Mouse (Mus musculus) liver, embryonic 14.5 days (tissue): ENCODE data around the gene Nt5dc2. TPM values are rescaled to one million over a fixed set of nuclear protein-coding genes. Genes with fewer than 3 reads are reported as not detected.

Source experiments
- ATAC-seq: fragments of 200-750 bp; cut with Nextera tagmentation; 2 replicates; pipeline ENCODE4 v1.8.0; 2017; ENCODE audit warnings: moderate number of reproducible peaks, mild to moderate bottlenecking, moderate library complexity; ENCODE audit not compliant: insufficient read depth
- DNase-seq, 3 experiments: peaks; one replicate each; pipeline ENCODE4 v3.0.0-alpha.2; 2012 to 2013; ENCODE audit warnings: low read depth in 3 of 3, low spot score in 3 of 3
- H3K27ac ChIP-seq: fragments of 300-500 bp; sonication (generic); 2 replicates; pipeline ENCODE4 v1.5.1; 2014; ENCODE audit warnings: moderate library complexity, mild to moderate bottlenecking, control low read depth, inconsistent platforms
- H3K27me3 ChIP-seq: fragments of 300-500 bp; sonication (generic); 2 replicates; pipeline ENCODE4 v1.6.1; 2014; ENCODE audit warnings: mild to moderate bottlenecking, low read length, moderate library complexity; ENCODE audit not compliant: control insufficient read depth, insufficient read depth
- H3K36me3 ChIP-seq: fragments of 300-500 bp; sonication (generic); replicated peaks from 2 replicates; pipeline ENCODE4 v1.6.1; 2014; ENCODE audit warnings: low read depth; ENCODE audit not compliant: control insufficient read depth, insufficient read depth
- H3K4me1 ChIP-seq, 2 experiments: fragments of 200-500 bp in 1 of 2; fragments of 300-500 bp in 1 of 2; sonication (generic) in 1 of 2; replicated peaks; 2 replicates each; pipeline ENCODE4 v1.6.1; 2012 to 2014; ENCODE audit warnings: antibody characterized with exemption in 1 of 2, inconsistent platforms in 1 of 2, low read length in 1 of 2; ENCODE audit not compliant: control insufficient read depth in 2 of 2, insufficient read depth in 2 of 2
- H3K4me2 ChIP-seq: fragments of 300-500 bp; sonication (generic); 2 replicates; pipeline ENCODE4 v1.6.1; 2014; ENCODE audit warnings: low read depth, mild to moderate bottlenecking, control low read depth, moderate library complexity
- H3K4me3 ChIP-seq, 2 experiments: fragments of 200-500 bp in 1 of 2; fragments of 300-500 bp in 1 of 2; sonication (generic) in 1 of 2; 2 replicates each; pipeline ENCODE4 v1.5.1; 2012 to 2014; ENCODE audit warnings: low read depth in 2 of 2, low read length in 2 of 2, mild to moderate bottlenecking in 2 of 2, control low read depth in 1 of 2, inconsistent platforms in 1 of 2, moderate library complexity in 1 of 2; ENCODE audit not compliant: insufficient read depth in 1 of 2
- H3K9ac ChIP-seq: fragments of 300-500 bp; sonication (generic); replicated peaks from 2 replicates; pipeline ENCODE4 v1.6.1; 2014; ENCODE audit warnings: mild to moderate bottlenecking, control low read depth, moderate library complexity
- H3K9me3 ChIP-seq: fragments of 300-500 bp; sonication (generic); 2 replicates; pipeline ENCODE4 v1.6.1; 2016; ENCODE audit warnings: low read length, mixed read lengths; ENCODE audit not compliant: control insufficient read depth
- CTCF ChIP-seq: IDR thresholded peaks from 2 replicates; pipeline ENCODE4 v1.5.1; 2016; ENCODE audit warnings: antibody characterized with exemption, low read depth, control low read depth
- EP300 ChIP-seq: IDR thresholded peaks from 2 replicates; pipeline ENCODE4 v1.6.1; 2016; ENCODE audit warnings: antibody characterized with exemption, low read depth
- WGBS: fragments of 180-500 bp; shearing (Covaris S2); extraction: QIAGEN DNeasy Blood & Tissue Kit; methylation state at CpG from one replicate; pipeline ENCODE4 v1.1.7; 2014; ENCODE audit not compliant: insufficient replicate concordance; 5-methylcytosine and 5-hydroxymethylcytosine counted together
- polyA plus RNA-seq, 2 experiments: library from polyadenylated mRNA; depleted of rRNA in 1 of 2; stranded (reverse) in 1 of 2; unstranded in 1 of 2; fragments of >200 nt; fragmentation: Nextera tagmentation in 1 of 2; extraction: Ambion mirVana in 1 of 2; gene quantifications; 2 replicates each; pipeline versions ENCODE4 v1.2.1 to v1.2.3; 2012 to 2014

Nt5dc2 gene
- polyA plus RNA-seq, 2 experiments = 146 to 161 TPM

DNA sequence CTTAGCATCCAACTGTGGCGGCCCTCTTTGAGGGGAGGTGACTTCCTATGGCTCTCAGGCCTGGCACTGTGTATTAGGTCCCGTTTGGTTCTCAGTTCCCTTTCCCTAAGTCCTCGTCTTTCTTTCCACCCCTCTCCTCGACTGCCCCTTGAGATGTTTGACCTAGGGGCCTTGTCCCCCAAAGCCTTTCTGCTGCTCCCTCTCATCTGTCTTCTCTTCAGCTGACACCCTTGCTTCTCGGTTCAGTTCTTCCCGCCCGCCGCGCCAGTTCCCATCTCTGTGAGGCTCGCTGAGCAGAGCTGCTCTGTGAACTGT, 6.4 kb downstream of the Nt5dc2 start:
- no peak overlapping the region for H3K27ac ChIP-seq
- peaks cover 37% of the 10 kb centered on the region for H3K36me3 ChIP-seq
- H3K9ac ChIP-seq = no peak overlapping the region
- H3K4me1 ChIP-seq = peaks cover 9 to 13% of the 10 kb centered on the region in 2 experiments
- no peak overlapping the region for H3K4me2 ChIP-seq
- no peak for ATAC-seq
- TF ChIP-seq EP300 (no peak), CTCF (no peak)
- H3K9me3 ChIP-seq = no peaks in the 10 kb centered on the region
- H3K27me3 ChIP-seq = no peaks in the 10 kb centered on the region
- 78% methylated on average over 10 of the region's 10 CpGs for WGBS
- no peak for DNase-seq
- H3K4me3 ChIP-seq = no peak overlapping the region

DNA sequence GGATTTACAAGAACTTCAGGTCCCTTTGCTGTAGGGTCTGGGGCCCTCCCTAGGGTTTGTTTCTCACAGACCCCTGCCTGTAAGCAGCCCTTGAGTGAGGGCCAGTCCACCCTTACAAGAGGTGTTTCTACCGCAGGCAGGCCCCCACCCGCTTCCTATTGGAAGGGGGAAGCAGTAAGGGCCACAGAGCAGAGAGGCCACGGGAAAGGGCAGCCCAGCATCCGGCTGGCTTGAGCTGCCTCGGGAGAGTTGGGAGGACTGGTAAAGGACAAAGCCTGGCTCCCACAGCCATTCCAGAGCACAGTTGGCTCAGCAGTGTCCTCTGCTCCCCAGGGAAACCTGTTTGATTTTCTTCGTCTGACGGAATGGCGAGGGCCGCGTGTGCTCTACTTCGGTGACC, 6.9 kb downstream of the Nt5dc2 start:
- H3K4me2 ChIP-seq = no peak overlapping the region
- WGBS = 87% methylated on average over 11 of the region's 11 CpGs
- no peak overlapping the region for H3K9ac ChIP-seq
- H3K27ac ChIP-seq = no peak overlapping the region
- ATAC-seq = no peak
- H3K4me3 ChIP-seq = no peak overlapping the region
- no peak for TF ChIP-seq CTCF
- no peak for TF ChIP-seq EP300
- DNase-seq = no peak
- H3K4me1 ChIP-seq = peaks cover 4 to 7% of the 10 kb centered on the region in 2 experiments
- H3K27me3 ChIP-seq = no peaks in the 10 kb centered on the region
- no peaks in the 10 kb centered on the region for H3K9me3 ChIP-seq
- peaks cover 37% of the 10 kb centered on the region for H3K36me3 ChIP-seq

DNA sequence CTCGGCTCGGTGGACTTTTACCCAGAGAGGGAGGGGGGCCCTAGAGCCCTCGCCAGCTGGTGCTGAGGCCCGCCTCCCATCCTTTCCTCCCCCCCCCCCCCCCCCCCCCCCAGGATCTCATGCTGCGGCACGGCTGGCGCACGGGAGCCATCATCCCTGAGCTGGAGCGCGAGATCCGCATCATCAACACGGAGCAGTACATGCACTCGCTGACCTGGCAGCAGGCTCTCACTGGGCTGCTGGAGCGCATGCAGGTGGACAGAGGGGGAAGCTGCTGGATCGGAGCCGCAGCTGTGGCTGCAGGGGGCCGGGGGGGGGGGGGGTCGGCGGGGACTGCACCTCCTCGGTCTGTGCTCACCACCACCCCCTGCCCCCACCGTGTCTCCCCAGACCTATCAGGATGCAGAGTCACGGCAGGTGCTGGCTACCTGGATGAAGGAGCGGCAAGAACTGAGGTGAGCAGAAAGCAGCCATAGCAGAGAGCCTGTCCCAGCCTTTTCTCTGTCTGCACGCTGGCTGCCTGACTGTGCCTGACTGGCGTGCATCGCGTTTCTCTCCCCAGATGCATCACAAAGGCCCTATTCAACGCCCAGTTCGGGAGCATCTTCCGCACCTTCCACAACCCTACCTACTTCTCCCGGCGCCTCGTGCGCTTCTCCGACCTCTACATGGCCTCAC, 7.5 kb downstream of the Nt5dc2 start:
- DNase-seq (no peak), ATAC-seq (no peak)
- WGBS = 88% methylated on average over 35 of the region's 35 CpGs
- Histone ChIP-seq H3K4me2 (no peak overlapping the region), H3K4me1 (peaks cover 0 to 2% of the 10 kb centered on the region in 2 experiments; a peak in 1 of 4 replicates), H3K4me3 (no peak overlapping the region), H3K9ac (no peak overlapping the region), H3K27me3 (no peaks in the 10 kb centered on the region), H3K27ac (no peak overlapping the region), H3K36me3 (peaks cover 37% of the 10 kb centered on the region), H3K9me3 (no peaks in the 10 kb centered on the region)
- no peak for TF ChIP-seq EP300
- TF ChIP-seq CTCF = no peak

DNA sequence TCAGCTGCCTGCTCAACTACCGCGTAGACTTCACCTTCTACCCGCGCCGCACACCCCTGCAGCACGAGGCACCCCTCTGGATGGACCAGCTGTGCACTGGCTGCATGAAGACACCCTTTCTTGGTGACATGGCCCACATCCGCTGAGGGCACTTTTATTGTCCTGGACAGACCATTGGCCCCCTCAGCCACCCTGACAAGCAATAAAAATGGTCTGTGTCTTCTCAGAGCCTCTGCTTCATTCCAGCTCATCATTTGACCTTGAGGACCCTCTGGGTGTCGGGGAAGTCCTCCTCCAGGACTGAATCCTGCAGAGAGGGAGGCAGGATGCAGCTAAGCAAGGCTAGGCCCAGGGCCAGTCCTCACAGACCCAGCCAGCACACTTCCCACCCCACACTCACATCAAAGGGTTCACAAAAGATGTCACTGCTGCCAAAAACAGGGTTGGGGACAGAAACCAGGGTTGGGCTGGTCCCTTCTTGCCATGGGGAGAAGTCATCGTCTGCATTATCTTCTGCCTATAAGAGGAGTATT, 8.1 kb downstream of the Nt5dc2 start:
- DNase-seq = no peak
- Histone ChIP-seq H3K4me1 (no peaks in the 10 kb centered on the region), H3K36me3 (peaks cover 37% of the 10 kb centered on the region), H3K27me3 (no peaks in the 10 kb centered on the region), H3K27ac (no peak overlapping the region), H3K9ac (no peak overlapping the region), H3K4me2 (no peak overlapping the region), H3K4me3 (no peak overlapping the region), H3K9me3 (no peaks in the 10 kb centered on the region)
- TF ChIP-seq CTCF = no peak
- TF ChIP-seq EP300 = no peak
- no peak for ATAC-seq
- WGBS = 87% methylated on average over 9 of the region's 9 CpGs

DNA sequence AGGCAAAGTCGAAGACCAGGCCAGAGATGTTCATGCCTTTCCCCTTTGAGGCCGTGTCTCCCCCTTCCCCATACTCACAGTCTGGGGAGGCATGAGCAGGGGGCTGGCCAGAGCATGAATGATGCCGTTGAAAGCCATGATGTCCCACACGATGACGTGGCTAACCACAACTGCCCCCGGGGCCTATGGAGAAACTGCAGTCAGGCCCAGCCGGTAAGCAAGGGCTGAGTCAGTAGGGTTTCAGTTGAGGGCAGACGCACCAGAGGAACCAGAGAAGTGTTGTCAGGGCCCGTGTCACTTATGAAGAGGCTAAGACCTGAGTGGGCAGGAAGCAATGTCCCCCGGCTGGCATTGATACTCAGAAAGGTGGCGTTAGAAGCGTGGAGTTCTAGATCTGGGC, 8.8 kb downstream of the Nt5dc2 start:
- Histone ChIP-seq H3K9ac (no peak overlapping the region), H3K27ac (no peak overlapping the region), H3K4me1 (no peaks in the 10 kb centered on the region), H3K27me3 (no peaks in the 10 kb centered on the region), H3K4me2 (no peak overlapping the region), H3K36me3 (peaks cover 37% of the 10 kb centered on the region), H3K4me3 (no peak overlapping the region), H3K9me3 (no peaks in the 10 kb centered on the region)
- 47% methylated on average over 12 of the region's 12 CpGs for WGBS
- TF ChIP-seq EP300 = no peak
- TF ChIP-seq CTCF = no peak
- DNase-seq (no peak), ATAC-seq (no peak)
